Mouse (Mus musculus) kidney, adult 9 months (tissue): ENCODE measurements around the gene Adamts14.

Experiments used
- DNase-seq: peaks from one replicate; pipeline ENCODE4 v3.0.0; 2022

Gene Adamts14

GRCm38 (mm10) chr10:61274532-61274931, 1.3 kb upstream of the Adamts14 start:
- no peak for DNase-seq

GRCm38 (mm10) chr10:61273844-61274215, 592 bp upstream of the Adamts14 start:
- no peak for DNase-seq

GRCm38 (mm10) chr10:61272631-61273030, 607 bp downstream of the Adamts14 start:
- no peak for DNase-seq

GRCm38 (mm10) chr10:61272089-61272626, 1.1 kb downstream of the Adamts14 start:
- DNase-seq = no peak

- no peak for DNase-seq
Observed at GRCm38 (mm10) chr10:61267378-61267777, 5.9 kb downstream of the Adamts14 start.

- no peak for DNase-seq
Observed at GRCm38 (mm10) chr10:61263606-61264005, 9.6 kb downstream of the Adamts14 start.

- no peak for DNase-seq
Observed at GRCm38 (mm10) chr10:61261229-61262156, 11.7 kb downstream of the Adamts14 start.

- no peak for DNase-seq
Observed at GRCm38 (mm10) chr10:61258131-61258530, 15.1 kb downstream of the Adamts14 start.

- no peak for DNase-seq
Observed at GRCm38 (mm10) chr10:61256665-61257064, 16.6 kb downstream of the Adamts14 start.

GRCm38 (mm10) chr10:61255190-61255589, 18.0 kb downstream of the Adamts14 start:
- no peak for DNase-seq

GRCm38 (mm10) chr10:61254761-61255160, 18.5 kb downstream of the Adamts14 start:
- DNase-seq = no peak

- DNase-seq = no peak
Observed at GRCm38 (mm10) chr10:61249951-61250350, 23.3 kb downstream of the Adamts14 start.

- DNase-seq = no peak
Observed at GRCm38 (mm10) chr10:61248596-61249114, 24.6 kb downstream of the Adamts14 start.

GRCm38 (mm10) chr10:61246288-61246687, 26.9 kb downstream of the Adamts14 start:
- DNase-seq = no peak

- no peak for DNase-seq
Observed at GRCm38 (mm10) chr10:61241961-61242421, 31.2 kb downstream of the Adamts14 start.

GRCm38 (mm10) chr10:61240108-61240920, 32.9 kb downstream of the Adamts14 start:
- DNase-seq = no peak

GRCm38 (mm10) chr10:61237391-61237785, 35.9 kb downstream of the Adamts14 start:
- DNase-seq = no peak

- no peak for DNase-seq
Observed at GRCm38 (mm10) chr10:61236683-61237390, 36.4 kb downstream of the Adamts14 start.

- DNase-seq = no peak
Observed at GRCm38 (mm10) chr10:61235677-61236267, 37.5 kb downstream of the Adamts14 start.

- no peak for DNase-seq
Observed at GRCm38 (mm10) chr10:61234319-61234718, 38.9 kb downstream of the Adamts14 start.

GRCm38 (mm10) chr10:61232858-61233567, 40.2 kb downstream of the Adamts14 start:
- no peak for DNase-seq
